Mouse (Mus musculus): ENCODE measurements at regions not wholly inside any gene's neighbourhood (a gene's known extent, or its start where the extent isn't known, plus 50 kb on each side); places are given as distances from the start of the nearest gene placed in this dataset.

DNA sequence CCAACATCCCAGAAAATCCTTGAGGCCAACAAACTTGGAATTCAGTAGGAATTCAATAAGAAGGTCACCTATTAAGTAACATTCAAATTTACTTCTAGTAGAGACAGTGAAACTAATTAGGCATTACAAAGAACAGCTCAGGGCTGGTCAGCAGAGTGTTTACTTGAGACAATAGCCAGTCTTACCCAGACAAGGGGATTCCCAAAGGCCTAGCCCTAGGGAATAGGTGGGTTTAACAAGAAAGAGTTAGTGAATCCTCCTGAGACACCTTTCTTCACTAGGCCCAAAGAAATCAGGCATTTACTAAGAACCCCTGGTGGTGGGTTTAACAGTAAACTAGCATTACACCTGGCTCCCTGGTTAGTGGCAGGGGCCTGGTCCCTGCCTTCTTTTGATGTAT, 597.7 kb upstream of the Cdh9 start:
- Histone ChIP-seq H3K27ac (no peak overlapping the region), H3K4me2 (ENCODE audit: low read depth) (no peak overlapping the region), H3K9ac (replicated peaks) (no peak overlapping the region), H3K4me3 (ENCODE audit: insufficient read depth in 1 of 2, low read depth in 2 of 2, low read length in 2 of 2) (no peak overlapping the region), H3K4me1 (replicated peaks; ENCODE audit: control insufficient read depth in 2 of 2, insufficient read depth in 2 of 2, low read length in 1 of 2) (no peaks in the 10 kb centered on the region), H3K36me3 (replicated peaks; ENCODE audit: control insufficient read depth, insufficient read depth, low read depth) (no peaks in the 10 kb centered on the region), H3K27me3 (ENCODE audit: control insufficient read depth, insufficient read depth, low read length) (no peaks in the 10 kb centered on the region), H3K9me3 (ENCODE audit: control insufficient read depth, low read length) (no peaks in the 10 kb centered on the region)
- no peak for TF ChIP-seq CTCF (IDR thresholded peaks at IDR 0.05; ENCODE audit: low read depth)
- TF ChIP-seq EP300 (IDR thresholded peaks at IDR 0.05; ENCODE audit: low read depth) = no peak
- no peak for DNase-seq (ENCODE audit: low read depth in 3 of 3, low spot score in 3 of 3)
- no peak for ATAC-seq (ENCODE audit: insufficient read depth)

DNA sequence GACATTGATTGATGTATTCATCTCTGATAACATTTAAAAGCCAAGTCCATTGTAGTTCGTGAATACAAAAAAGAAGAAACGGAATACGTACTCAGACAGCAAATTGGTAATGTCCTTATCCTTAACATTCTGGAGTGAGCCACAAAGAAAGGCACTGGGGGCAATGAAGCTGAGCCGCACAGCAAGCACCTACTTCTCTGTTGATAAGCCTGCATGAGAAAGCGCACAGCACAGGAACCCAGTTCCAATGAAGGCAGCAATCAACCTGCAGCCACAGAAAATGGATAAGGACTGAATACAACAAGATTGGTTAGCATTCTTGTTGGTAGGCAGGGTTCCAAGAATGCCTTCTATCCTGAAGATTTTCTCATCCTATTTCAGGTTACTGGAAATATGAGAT, 570.4 kb upstream of the Cdh9 start:
- DNase-seq (ENCODE audit: low read depth in 3 of 3, low spot score in 3 of 3) (no peak), ATAC-seq (ENCODE audit: insufficient read depth) (no peak)
- H3K4me1 ChIP-seq (replicated peaks; ENCODE audit: control insufficient read depth in 2 of 2, insufficient read depth in 2 of 2, low read length in 1 of 2) = no peaks in the 10 kb centered on the region
- H3K36me3 ChIP-seq (replicated peaks; ENCODE audit: control insufficient read depth, insufficient read depth, low read depth) = no peaks in the 10 kb centered on the region
- whole genome bisulfite sequencing (ENCODE audit: insufficient replicate concordance) = 55% methylated on average over 5 of the region's 5 CpGs
- H3K9me3 ChIP-seq (ENCODE audit: control insufficient read depth, low read length) = no peaks in the 10 kb centered on the region
- H3K4me3 ChIP-seq (ENCODE audit: insufficient read depth in 1 of 2, low read depth in 2 of 2, low read length in 2 of 2) = no peak overlapping the region
- H3K9ac ChIP-seq (replicated peaks) = no peak overlapping the region
- TF ChIP-seq CTCF (IDR thresholded peaks at IDR 0.05; ENCODE audit: low read depth) (no peak), EP300 (IDR thresholded peaks at IDR 0.05; ENCODE audit: low read depth) (no peak)
- H3K27me3 ChIP-seq (ENCODE audit: control insufficient read depth, insufficient read depth, low read length) = no peaks in the 10 kb centered on the region
- no peak overlapping the region for H3K27ac ChIP-seq
- H3K4me2 ChIP-seq (ENCODE audit: low read depth) = no peak overlapping the region

DNA sequence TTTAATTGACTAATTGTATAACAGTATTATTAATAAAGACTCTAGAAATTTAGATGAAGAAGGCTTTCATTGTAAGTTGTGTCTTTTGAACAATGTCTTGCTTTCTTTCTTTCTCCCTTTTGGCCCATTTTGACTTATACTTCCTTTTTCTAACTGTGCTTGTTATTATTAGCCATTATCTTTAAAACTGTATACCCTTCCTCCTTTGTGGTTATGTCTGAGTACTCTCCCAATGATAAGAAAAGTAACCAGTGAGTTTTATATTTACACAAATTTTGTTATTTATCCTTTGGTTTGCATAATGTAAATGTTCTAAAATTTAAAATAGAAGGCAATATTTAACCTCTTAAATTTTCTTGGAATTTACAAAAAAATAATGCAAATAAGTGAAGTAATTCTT, 564.6 kb upstream of the Cdh9 start:
- no peak overlapping the region for H3K4me2 ChIP-seq (ENCODE audit: low read depth)
- H3K27ac ChIP-seq = no peak overlapping the region
- TF ChIP-seq CTCF (IDR thresholded peaks at IDR 0.05; ENCODE audit: low read depth) (no peak), EP300 (IDR thresholded peaks at IDR 0.05; ENCODE audit: low read depth) (no peak)
- H3K9me3 ChIP-seq (ENCODE audit: control insufficient read depth, low read length) = no peaks in the 10 kb centered on the region
- no peaks in the 10 kb centered on the region for H3K4me1 ChIP-seq (replicated peaks; ENCODE audit: control insufficient read depth in 2 of 2, insufficient read depth in 2 of 2, low read length in 1 of 2)
- no peak overlapping the region for H3K9ac ChIP-seq (replicated peaks)
- DNase-seq (ENCODE audit: low read depth in 3 of 3, low spot score in 3 of 3) (no peak), ATAC-seq (ENCODE audit: insufficient read depth) (no peak)
- no peaks in the 10 kb centered on the region for H3K36me3 ChIP-seq (replicated peaks; ENCODE audit: control insufficient read depth, insufficient read depth, low read depth)
- no peaks in the 10 kb centered on the region for H3K27me3 ChIP-seq (ENCODE audit: control insufficient read depth, insufficient read depth, low read length)
- no peak overlapping the region for H3K4me3 ChIP-seq (ENCODE audit: insufficient read depth in 1 of 2, low read depth in 2 of 2, low read length in 2 of 2)

DNA sequence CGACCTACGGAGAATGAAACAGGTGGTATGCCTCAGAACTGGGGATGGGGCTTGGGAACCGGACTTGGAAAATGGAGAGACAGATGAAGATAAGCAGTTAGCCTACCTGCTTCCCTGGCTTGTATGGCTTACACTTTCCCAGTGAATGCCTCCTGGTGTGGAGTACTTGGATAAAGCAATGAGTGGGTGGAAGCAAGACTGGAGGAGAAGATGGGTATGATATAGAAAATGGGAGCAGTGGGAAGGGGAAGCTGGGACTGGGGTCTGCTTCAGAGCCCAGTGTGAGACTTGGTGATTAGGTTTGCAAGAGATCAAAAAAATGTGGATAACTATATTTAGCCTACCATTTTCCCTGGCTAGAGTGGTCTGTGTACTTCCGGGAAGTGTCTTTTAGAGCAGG, 515.2 kb upstream of the Cdh9 start:
- Histone ChIP-seq H3K9ac (replicated peaks) (no peak overlapping the region), H3K4me3 (ENCODE audit: insufficient read depth in 1 of 2, low read depth in 2 of 2, low read length in 2 of 2) (no peak overlapping the region), H3K27me3 (ENCODE audit: control insufficient read depth, insufficient read depth, low read length) (no peaks in the 10 kb centered on the region), H3K9me3 (ENCODE audit: control insufficient read depth, low read length) (no peaks in the 10 kb centered on the region), H3K4me1 (replicated peaks; ENCODE audit: control insufficient read depth in 2 of 2, insufficient read depth in 2 of 2, low read length in 1 of 2) (no peaks in the 10 kb centered on the region), H3K27ac (no peak overlapping the region), H3K4me2 (ENCODE audit: low read depth) (no peak overlapping the region), H3K36me3 (replicated peaks; ENCODE audit: control insufficient read depth, insufficient read depth, low read depth) (no peaks in the 10 kb centered on the region)
- no peak for DNase-seq (ENCODE audit: low read depth in 3 of 3, low spot score in 3 of 3)
- 64% methylated on average over 4 of the region's 4 CpGs for WGBS (ENCODE audit: insufficient replicate concordance)
- ATAC-seq (ENCODE audit: insufficient read depth) = no peak
- TF ChIP-seq CTCF (IDR thresholded peaks at IDR 0.05; ENCODE audit: low read depth) (no peak), EP300 (IDR thresholded peaks at IDR 0.05; ENCODE audit: low read depth) (no peak)

DNA sequence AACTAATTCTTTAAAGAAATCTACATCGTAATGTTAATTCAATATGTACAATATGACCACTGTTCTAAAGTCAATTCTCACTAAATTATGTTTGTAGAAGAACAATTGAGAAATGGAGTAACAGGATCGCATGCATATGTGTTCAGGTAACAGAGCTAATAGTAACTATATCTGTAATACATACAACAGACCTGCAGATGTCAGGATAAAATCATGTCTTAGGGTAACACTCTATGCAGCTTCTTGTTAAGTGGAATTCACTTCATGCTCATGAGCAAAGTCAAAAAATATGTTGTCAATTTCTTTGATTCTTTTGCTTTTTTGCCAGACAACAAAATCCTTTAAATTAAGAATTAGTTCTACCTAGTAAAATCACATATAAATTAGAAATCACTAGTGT, 506.9 kb upstream of the Cdh9 start:
- WGBS (ENCODE audit: insufficient replicate concordance) = 61% methylated on average over 2 of the region's 2 CpGs
- no peak overlapping the region for H3K9ac ChIP-seq (replicated peaks)
- no peak for TF ChIP-seq EP300 (IDR thresholded peaks at IDR 0.05; ENCODE audit: low read depth)
- TF ChIP-seq CTCF (IDR thresholded peaks at IDR 0.05; ENCODE audit: low read depth) = no peak; the same call in 1 of the 2 replicates
- ATAC-seq (ENCODE audit: insufficient read depth) (no peak), DNase-seq (ENCODE audit: low read depth in 3 of 3, low spot score in 3 of 3) (no peak)
- H3K27me3 ChIP-seq (ENCODE audit: control insufficient read depth, insufficient read depth, low read length) = no peaks in the 10 kb centered on the region
- no peaks in the 10 kb centered on the region for H3K4me1 ChIP-seq (replicated peaks; ENCODE audit: control insufficient read depth in 2 of 2, insufficient read depth in 2 of 2, low read length in 1 of 2)
- H3K4me3 ChIP-seq (ENCODE audit: insufficient read depth in 1 of 2, low read depth in 2 of 2, low read length in 2 of 2) = no peak overlapping the region
- H3K36me3 ChIP-seq (replicated peaks; ENCODE audit: control insufficient read depth, insufficient read depth, low read depth) = no peaks in the 10 kb centered on the region
- no peak overlapping the region for H3K4me2 ChIP-seq (ENCODE audit: low read depth)
- H3K27ac ChIP-seq = no peak overlapping the region
- H3K9me3 ChIP-seq (ENCODE audit: control insufficient read depth, low read length) = no peaks in the 10 kb centered on the region

DNA sequence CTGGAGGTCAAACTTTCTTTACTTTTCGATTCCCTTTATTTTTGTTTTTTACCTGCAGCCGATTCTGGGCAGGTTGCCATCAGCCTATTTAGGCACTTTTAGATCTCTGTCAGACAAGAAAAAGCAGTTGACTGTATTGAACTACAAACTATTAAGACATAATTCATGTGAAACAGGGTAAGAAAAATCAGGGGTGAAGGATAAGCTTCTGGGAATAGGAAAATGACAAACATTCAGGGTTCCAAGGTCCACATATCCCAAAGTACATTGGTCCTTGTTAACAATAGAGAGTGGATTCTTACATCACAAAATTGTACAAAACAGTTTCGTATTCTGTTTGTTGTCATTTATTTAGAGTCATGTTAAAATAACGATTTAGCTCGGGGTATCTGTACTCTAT, 480.0 kb upstream of the Cdh9 start:
- H3K4me2 ChIP-seq (ENCODE audit: low read depth) = no peak overlapping the region
- DNase-seq (ENCODE audit: low read depth in 3 of 3, low spot score in 3 of 3) = no peak

More for the DNA sequence above, 480.0 kb upstream of the Cdh9 start:
- Histone ChIP-seq H3K4me1 (replicated peaks; ENCODE audit: control insufficient read depth in 2 of 2, insufficient read depth in 2 of 2, low read length in 1 of 2) (no peaks in the 10 kb centered on the region), H3K9me3 (ENCODE audit: control insufficient read depth, low read length) (no peaks in the 10 kb centered on the region), H3K9ac (replicated peaks) (no peak overlapping the region), H3K27ac (no peak overlapping the region), H3K4me3 (ENCODE audit: insufficient read depth in 1 of 2, low read depth in 2 of 2, low read length in 2 of 2) (no peak overlapping the region), H3K36me3 (replicated peaks; ENCODE audit: control insufficient read depth, insufficient read depth, low read depth) (no peaks in the 10 kb centered on the region), H3K27me3 (ENCODE audit: control insufficient read depth, insufficient read depth, low read length) (no peaks in the 10 kb centered on the region)
- ATAC-seq (ENCODE audit: insufficient read depth) = no peak
- TF ChIP-seq EP300 (IDR thresholded peaks at IDR 0.05; ENCODE audit: low read depth) (no peak), CTCF (IDR thresholded peaks at IDR 0.05; ENCODE audit: low read depth) (no peak)
- WGBS (ENCODE audit: insufficient replicate concordance) = 64% methylated on average over 5 of the region's 5 CpGs
